Mouse (Mus musculus): ENCODE data around the gene Nt5c3b. TPM values are rescaled to one million over a fixed set of nuclear protein-coding genes. Genes with fewer than 3 reads are reported as not detected.

Gene Nt5c3b
- polyA plus RNA-seq, 2 experiments: 138 to 140 TPM

GRCm38 (mm10) chr11:100391884-100392345, 49.7 kb downstream of the Nt5c3b start:
- Histone ChIP-seq H3K4me3 (replicated peaks; ENCODE audit: low read length) (no peak overlapping the region), H3K9ac (ENCODE audit: low read depth, low read length, severe bottlenecking) (no peak overlapping the region), H3K9me3 (ENCODE audit: control insufficient read depth, low read length) (no peaks in the 10 kb centered on the region), H3K4me2 (replicated peaks; ENCODE audit: low read depth, low read length, severe bottlenecking) (no peak overlapping the region), H3K27ac (replicated peaks; ENCODE audit: low read depth, low read length) (no peak overlapping the region), H3K27me3 (ENCODE audit: control insufficient read depth, insufficient read depth, low read length) (no peaks in the 10 kb centered on the region), H3K36me3 (ENCODE audit: control insufficient read depth, insufficient read depth, low read length) (peaks cover 3% of the 10 kb centered on the region; the same call in 1 of the 2 replicates), H3K4me1 (ENCODE audit: control insufficient read depth, insufficient read depth, low read length) (peaks cover 35% of the 10 kb centered on the region)
- DNase-seq (ENCODE audit: low spot score) (no peak), ATAC-seq (ENCODE audit: low FRiP score, low read depth) (no peak)
- 95% methylated on average over 7 of the region's 7 CpGs for WGBS
- TF ChIP-seq POLR2A (IDR thresholded peaks at IDR 0.05; ENCODE audit: borderline replicate concordance, extremely low read depth, insufficient read depth, insufficient read length): no peak

GRCm38 (mm10) chr11:100391081-100391883, 50.3 kb downstream of the Nt5c3b start:
- ATAC-seq (ENCODE audit: low FRiP score, low read depth): peak; percentile 48; the same call in 1 of the 2 replicates
- Histone ChIP-seq H3K4me2 (replicated peaks; ENCODE audit: low read depth, low read length, severe bottlenecking) (no peak overlapping the region), H3K9ac (ENCODE audit: low read depth, low read length, severe bottlenecking) (no peak overlapping the region), H3K4me3 (replicated peaks; ENCODE audit: low read length) (no peak overlapping the region), H3K36me3 (ENCODE audit: control insufficient read depth, insufficient read depth, low read length) (peaks cover 3% of the 10 kb centered on the region; the same call in 1 of the 2 replicates), H3K4me1 (ENCODE audit: control insufficient read depth, insufficient read depth, low read length) (peaks cover 33% of the 10 kb centered on the region), H3K9me3 (ENCODE audit: control insufficient read depth, low read length) (no peaks in the 10 kb centered on the region), H3K27me3 (ENCODE audit: control insufficient read depth, insufficient read depth, low read length) (no peaks in the 10 kb centered on the region), H3K27ac (replicated peaks; ENCODE audit: low read depth, low read length) (0 out of 2 replicates have a peak overlapping the region, but pooled peaks have one; percentile 33)
- 65% methylated on average over 9 of the region's 9 CpGs for WGBS
- DNase-seq (ENCODE audit: low spot score): peak; percentile 61
- TF ChIP-seq POLR2A (IDR thresholded peaks at IDR 0.05; ENCODE audit: borderline replicate concordance, extremely low read depth, insufficient read depth, insufficient read length): no peak

GRCm38 (mm10) chr11:100389931-100390445, 51.6 kb downstream of the Nt5c3b start:
- H3K4me2 ChIP-seq (replicated peaks; ENCODE audit: low read depth, low read length, severe bottlenecking): no peak overlapping the region
- DNase-seq (ENCODE audit: low spot score): no peak
- no peak overlapping the region for H3K27ac ChIP-seq (replicated peaks; ENCODE audit: low read depth, low read length)
- 58% methylated on average over 8 of the region's 8 CpGs for WGBS
- H3K9ac ChIP-seq (ENCODE audit: low read depth, low read length, severe bottlenecking): no peak overlapping the region
- peaks cover 21% of the 10 kb centered on the region for H3K4me1 ChIP-seq (ENCODE audit: control insufficient read depth, insufficient read depth, low read length)
- peaks cover 14% of the 10 kb centered on the region for H3K36me3 ChIP-seq (ENCODE audit: control insufficient read depth, insufficient read depth, low read length)
- no peak overlapping the region for H3K4me3 ChIP-seq (replicated peaks; ENCODE audit: low read length)
- H3K27me3 ChIP-seq (ENCODE audit: control insufficient read depth, insufficient read depth, low read length): no peaks in the 10 kb centered on the region
- ATAC-seq (ENCODE audit: low FRiP score, low read depth): no peak
- no peaks in the 10 kb centered on the region for H3K9me3 ChIP-seq (ENCODE audit: control insufficient read depth, low read length)
- no peak for TF ChIP-seq POLR2A (IDR thresholded peaks at IDR 0.05; ENCODE audit: borderline replicate concordance, extremely low read depth, insufficient read depth, insufficient read length)

GRCm38 (mm10) chr11:100388588-100388987, 53.0 kb downstream of the Nt5c3b start:
- Histone ChIP-seq H3K27me3 (ENCODE audit: control insufficient read depth, insufficient read depth, low read length) (no peaks in the 10 kb centered on the region), H3K4me3 (replicated peaks; ENCODE audit: low read length) (no peak overlapping the region), H3K4me2 (replicated peaks; ENCODE audit: low read depth, low read length, severe bottlenecking) (peak overlapping the region; percentile 13; the same call in 1 of the 2 replicates), H3K9ac (ENCODE audit: low read depth, low read length, severe bottlenecking) (no peak overlapping the region), H3K4me1 (ENCODE audit: control insufficient read depth, insufficient read depth, low read length) (peaks cover 21% of the 10 kb centered on the region), H3K27ac (replicated peaks; ENCODE audit: low read depth, low read length) (no peak overlapping the region), H3K36me3 (ENCODE audit: control insufficient read depth, insufficient read depth, low read length) (peaks cover 22% of the 10 kb centered on the region), H3K9me3 (ENCODE audit: control insufficient read depth, low read length) (no peaks in the 10 kb centered on the region)
- DNase-seq (ENCODE audit: low spot score) (no peak), ATAC-seq (ENCODE audit: low FRiP score, low read depth) (no peak)
- no peak for TF ChIP-seq POLR2A (IDR thresholded peaks at IDR 0.05; ENCODE audit: borderline replicate concordance, extremely low read depth, insufficient read depth, insufficient read length)
- WGBS: 71% methylated on average over 6 of the region's 6 CpGs

GRCm38 (mm10) chr11:100387589-100388375, 53.8 kb downstream of the Nt5c3b start:
- TF ChIP-seq POLR2A (IDR thresholded peaks at IDR 0.05; ENCODE audit: borderline replicate concordance, extremely low read depth, insufficient read depth, insufficient read length): no peak
- Histone ChIP-seq H3K27ac (replicated peaks; ENCODE audit: low read depth, low read length) (peak overlapping the region; percentile 43; the same call in 1 of the 2 replicates), H3K4me2 (replicated peaks; ENCODE audit: low read depth, low read length, severe bottlenecking) (peak overlapping the region; percentile 13), H3K9me3 (ENCODE audit: control insufficient read depth, low read length) (no peaks in the 10 kb centered on the region), H3K4me1 (ENCODE audit: control insufficient read depth, insufficient read depth, low read length) (peaks cover 21% of the 10 kb centered on the region), H3K27me3 (ENCODE audit: control insufficient read depth, insufficient read depth, low read length) (no peaks in the 10 kb centered on the region), H3K9ac (ENCODE audit: low read depth, low read length, severe bottlenecking) (no peak overlapping the region; the same call in 1 of the 2 replicates), H3K36me3 (ENCODE audit: control insufficient read depth, insufficient read depth, low read length) (peaks cover 29% of the 10 kb centered on the region), H3K4me3 (replicated peaks; ENCODE audit: low read length) (no peak overlapping the region)
- 36% methylated on average over 14 of the region's 14 CpGs for WGBS
- peak; percentile 66 for DNase-seq (ENCODE audit: low spot score)
- peak; percentile 64; the same call in 1 of the 2 replicates for ATAC-seq (ENCODE audit: low FRiP score, low read depth)

Measured in limb, embryonic 14.5 days (tissue).